Mouse (Mus musculus) heart, postnatal 0 days (tissue): ENCODE results near the gene Def6. TPM values are rescaled to one million over a fixed set of nuclear protein-coding genes. Genes with fewer than 3 reads are reported as not detected.

Source experiments
- ATAC-seq: fragments of 200-750 bp; cut with Nextera tagmentation; 2 replicates; pipeline ENCODE4 v1.8.0; 2017; ENCODE audit warnings: low read depth, moderate number of reproducible peaks, moderate library complexity; ENCODE audit not compliant: insufficient read depth
- DNase-seq: peaks from one replicate; pipeline ENCODE4 v3.0.0-alpha.2; 2016; ENCODE audit warnings: low spot score
- H3K27ac ChIP-seq: fragments of 300-500 bp; sonication (generic); 2 replicates; pipeline ENCODE4 v1.5.1; 2014; ENCODE audit warnings: low read depth, mild to moderate bottlenecking
- H3K27me3 ChIP-seq: fragments of 300-500 bp; sonication (generic); 2 replicates; pipeline ENCODE4 v1.6.1; 2014; ENCODE audit warnings: low read length, mixed read lengths; ENCODE audit not compliant: control insufficient read depth, insufficient read depth
- H3K36me3 ChIP-seq: fragments of 300-500 bp; sonication (generic); replicated peaks from 2 replicates; pipeline ENCODE4 v1.6.1; 2014; ENCODE audit warnings: low read length, mixed read lengths; ENCODE audit not compliant: control insufficient read depth, insufficient read depth
- H3K4me1 ChIP-seq: fragments of 300-500 bp; sonication (generic); 2 replicates; pipeline ENCODE4 v1.6.1; 2014; ENCODE audit warnings: antibody characterized with exemption; ENCODE audit not compliant: control insufficient read depth, insufficient read depth
- H3K4me2 ChIP-seq: fragments of 300-500 bp; sonication (generic); 2 replicates; pipeline ENCODE4 v1.6.1; 2014; ENCODE audit warnings: low read depth, mild to moderate bottlenecking, low read length, moderate library complexity
- H3K4me3 ChIP-seq: fragments of 300-500 bp; sonication (generic); 2 replicates; pipeline ENCODE4 v1.5.1; 2014; ENCODE audit warnings: low read depth, low read length
- H3K9ac ChIP-seq: fragments of 300-500 bp; sonication (generic); replicated peaks from 2 replicates; pipeline ENCODE4 v1.6.1; 2014; ENCODE audit warnings: low read depth, low read length, mixed read lengths
- H3K9me3 ChIP-seq: fragments of 300-500 bp; sonication (generic); replicated peaks from 2 replicates; pipeline ENCODE4 v1.6.1; 2016; ENCODE audit warnings: low read length; ENCODE audit not compliant: control insufficient read depth
- CTCF ChIP-seq: IDR thresholded peaks from 2 replicates; pipeline ENCODE4 v1.5.1; 2016; ENCODE audit warnings: antibody characterized with exemption, control low read depth, low read depth
- EP300 ChIP-seq: IDR thresholded peaks from 2 replicates; pipeline ENCODE4 v1.6.1; 2016; ENCODE audit warnings: antibody characterized with exemption, low read depth
- WGBS: fragments of 180-500 bp; shearing (Covaris S2); extraction: QIAGEN DNeasy Blood & Tissue Kit; methylation state at CpG from one replicate; pipeline ENCODE4 v1.1.7; 2014; 5-methylcytosine and 5-hydroxymethylcytosine counted together
- polyA plus RNA-seq: library from polyadenylated mRNA; unstranded; fragments of >200 nt; fragmentation: Nextera tagmentation; extraction: Ambion mirVana; gene quantifications from 2 replicates; pipeline ENCODE4 v1.2.1, GENCODE M21; 2015
- total RNA-seq: library from RNA; depleted of rRNA; stranded (reverse); fragments of >200 nt; gene quantifications from 2 replicates; pipeline ENCODE4 v1.2.3, GENCODE M21; 2014; ENCODE audit warnings: low replicate concordance; rRNA removed

Gene Def6
- total RNA-seq = 3.5 and 5.8 TPM in 2 replicates
- 2.5 and 2.8 TPM in 2 replicates for polyA plus RNA-seq

- Histone ChIP-seq H3K4me3 (peak within 1 kb of the TSS; percentile 37), H3K9me3 (no peaks in the 10 kb centered on the region), H3K27me3 (no peaks in the 10 kb centered on the region), H3K9ac (peak within 1 kb of the TSS; percentile 53; the same call in 1 of the 2 replicates), H3K27ac (peak within 1 kb of the TSS; percentile 81), H3K4me1 (peaks cover 8% of the 10 kb centered on the region; the same call in 1 of the 2 replicates), H3K36me3 (peaks cover 5% of the 10 kb centered on the region; the same call in 1 of the 2 replicates), H3K4me2 (peak within 1 kb of the TSS; percentile 64)
- ATAC-seq (peak; percentile 82), DNase-seq (peak; percentile 81)
- 15% methylated on average over 26 of the region's 26 CpGs for WGBS
- peak; percentile 56 for TF ChIP-seq CTCF
- no peak for TF ChIP-seq EP300
Observed at GRCm38 (mm10) chr17:28207591-28208313, at the start of gene Def6. TSS of gene Def6 (plus strand) at chr17:28207778.

- no peak for DNase-seq
- Histone ChIP-seq H3K36me3 (no peaks in the 10 kb centered on the region), H3K27ac (no peak overlapping the region), H3K27me3 (peaks cover 79% of the 10 kb centered on the region), H3K4me3 (no peak overlapping the region), H3K9me3 (no peaks in the 10 kb centered on the region), H3K4me2 (no peak overlapping the region), H3K4me1 (0 out of 2 replicates have a peak, but pooled peaks cover 5% of the 10 kb centered on the region), H3K9ac (no peak overlapping the region)
- TF ChIP-seq CTCF = no peak
- TF ChIP-seq EP300 = no peak
- WGBS = 10% methylated on average over 10 of the region's 10 CpGs
- ATAC-seq = no peak
Observed at GRCm38 (mm10) chr17:28160361-28160760, 47.2 kb upstream of the Def6 start.

GRCm38 (mm10) chr17:28161310-28161881 lies 46.2 kb upstream of the Def6 start:
- Histone ChIP-seq H3K4me1 (0 out of 2 replicates have a peak, but pooled peaks cover 5% of the 10 kb centered on the region), H3K36me3 (no peaks in the 10 kb centered on the region), H3K27ac (no peak overlapping the region), H3K9ac (no peak overlapping the region; the same call in 1 of the 2 replicates), H3K9me3 (no peaks in the 10 kb centered on the region), H3K27me3 (peaks cover 78% of the 10 kb centered on the region), H3K4me2 (no peak overlapping the region), H3K4me3 (no peak overlapping the region)
- DNase-seq (no peak), ATAC-seq (no peak)
- TF ChIP-seq CTCF (no peak), EP300 (no peak)
- WGBS = 12% methylated on average over 11 of the region's 11 CpGs

- H3K4me2 ChIP-seq = no peak overlapping the region
- no peak for TF ChIP-seq EP300
- peak; percentile 93 for TF ChIP-seq CTCF
- DNase-seq = peak; percentile 54
- H3K36me3 ChIP-seq = no peaks in the 10 kb centered on the region
- no peak overlapping the region for H3K4me3 ChIP-seq
- peak; percentile 69 for ATAC-seq
- H3K4me1 ChIP-seq = 0 out of 2 replicates have a peak, but pooled peaks cover 5% of the 10 kb centered on the region
- H3K27me3 ChIP-seq = peaks cover 63% of the 10 kb centered on the region
- H3K9ac ChIP-seq = no peak overlapping the region
- 5% methylated on average over 6 of the region's 6 CpGs for WGBS
- no peak overlapping the region for H3K27ac ChIP-seq
- no peaks in the 10 kb centered on the region for H3K9me3 ChIP-seq
Observed at GRCm38 (mm10) chr17:28163666-28164065, 43.9 kb upstream of the Def6 start.

- no peak overlapping the region for H3K9ac ChIP-seq
- ATAC-seq = no peak
- no peak overlapping the region for H3K4me3 ChIP-seq
- TF ChIP-seq EP300 = no peak
- no peak for TF ChIP-seq CTCF
- H3K4me1 ChIP-seq = 0 out of 2 replicates have a peak, but pooled peaks cover 5% of the 10 kb centered on the region
- 90% methylated on average over 6 of the region's 6 CpGs for WGBS
- no peak for DNase-seq
- H3K4me2 ChIP-seq = no peak overlapping the region
- no peaks in the 10 kb centered on the region for H3K36me3 ChIP-seq
- no peak overlapping the region for H3K27ac ChIP-seq
- H3K27me3 ChIP-seq = 0 out of 2 replicates have a peak, but pooled peaks cover 7% of the 10 kb centered on the region
- H3K9me3 ChIP-seq = no peaks in the 10 kb centered on the region
Observed at GRCm38 (mm10) chr17:28170460-28171305, 36.9 kb upstream of the Def6 start.
